Mouse (Mus musculus) hindbrain, embryonic 13.5 days (tissue): ENCODE data around the gene Mrgpre. TPM values are rescaled to one million over a fixed set of nuclear protein-coding genes. Genes with fewer than 3 reads are reported as not detected.
A peak's percentile ranks its signal among the peaks of the same experiment; 100 is the strongest.

ENCODE experiments used
- ATAC-seq: fragments of 200-750 bp; cut with Nextera tagmentation; 2 replicates; pipeline ENCODE4 v1.8.0; 2017; ENCODE audit warnings: moderate TSS enrichment; ENCODE audit not compliant: low FRiP score
- H3K27ac ChIP-seq: fragments of 300-500 bp; sonication (generic); 2 replicates; pipeline ENCODE4 v1.5.1; 2015; ENCODE audit warnings: inconsistent platforms, mild to moderate bottlenecking, moderate library complexity
- H3K27me3 ChIP-seq: fragments of 300-500 bp; sonication (generic); 2 replicates; pipeline ENCODE4 v1.6.1; 2015; ENCODE audit warnings: mild to moderate bottlenecking, inconsistent platforms
- H3K36me3 ChIP-seq: fragments of 300-500 bp; sonication (generic); 2 replicates; pipeline ENCODE4 v1.6.1; 2015; ENCODE audit warnings: mild to moderate bottlenecking, inconsistent platforms
- H3K4me1 ChIP-seq: fragments of 300-500 bp; sonication (generic); replicated peaks from 2 replicates; pipeline ENCODE4 v1.6.1; 2015; ENCODE audit warnings: inconsistent platforms
- H3K4me2 ChIP-seq: fragments of 300-500 bp; sonication (generic); 2 replicates; pipeline ENCODE4 v1.6.1; 2015; ENCODE audit warnings: inconsistent platforms, mild to moderate bottlenecking, moderate library complexity
- H3K4me3 ChIP-seq: fragments of 300-500 bp; sonication (generic); 2 replicates; pipeline ENCODE4 v1.5.1; 2015; ENCODE audit warnings: mild to moderate bottlenecking, inconsistent platforms
- H3K9ac ChIP-seq: fragments of 300-500 bp; sonication (generic); 2 replicates; pipeline ENCODE4 v1.6.1; 2015; ENCODE audit warnings: mild to moderate bottlenecking, inconsistent platforms
- H3K9me3 ChIP-seq: fragments of 300-500 bp; sonication (generic); 2 replicates; pipeline ENCODE4 v1.6.1; 2016; ENCODE audit warnings: inconsistent platforms
- WGBS: fragments of 180-500 bp; shearing (Covaris S2); methylation state at CpG from one replicate; pipeline ENCODE4 v1.1.7; 2015; 5-methylcytosine and 5-hydroxymethylcytosine counted together
- polyA plus RNA-seq: library from polyadenylated mRNA; unstranded; fragments of >200 nt; fragmentation: Nextera tagmentation; extraction: Ambion mirVana; gene quantifications from 2 replicates; pipeline ENCODE4 v1.2.1, GENCODE M21; 2015

Gene Mrgpre
- polyA plus RNA-seq, 1 experiment from 2014 or later = 3.8 TPM

GRCm38 (mm10) chr7:143751380-143751779 is 32.9 kb downstream of the Mrgpre start:
- Histone ChIP-seq H3K4me1 (peaks cover 11% of the 10 kb centered on the region), H3K4me3 (no peak overlapping the region), H3K27me3 (peaks cover 25% of the 10 kb centered on the region), H3K4me2 (no peak overlapping the region), H3K9ac (no peak overlapping the region), H3K36me3 (no peaks in the 10 kb centered on the region), H3K9me3 (no peaks in the 10 kb centered on the region), H3K27ac (no peak overlapping the region)
- WGBS = 86% methylated on average over 1 of the region's 1 CpGs
- ATAC-seq = no peak

- 68% methylated on average over 3 of the region's 3 CpGs for WGBS
- Histone ChIP-seq H3K27me3 (0 out of 2 replicates have a peak, but pooled peaks cover 3% of the 10 kb centered on the region), H3K4me1 (peaks cover 10% of the 10 kb centered on the region), H3K9me3 (no peaks in the 10 kb centered on the region), H3K36me3 (no peaks in the 10 kb centered on the region), H3K4me3 (no peak overlapping the region), H3K4me2 (no peak overlapping the region), H3K9ac (no peak overlapping the region), H3K27ac (no peak overlapping the region; the same call in 1 of the 2 replicates)
- ATAC-seq = no peak
Observed at GRCm38 (mm10) chr7:143749045-143749444, 35.3 kb downstream of the Mrgpre start.

- H3K4me3 ChIP-seq = peak overlapping the region; percentile 10; the same call in 1 of the 2 replicates
- H3K27me3 ChIP-seq = 0 out of 2 replicates have a peak, but pooled peaks cover 3% of the 10 kb centered on the region
- H3K4me1 ChIP-seq = peaks cover 10% of the 10 kb centered on the region
- peak overlapping the region; percentile 68 for H3K27ac ChIP-seq
- WGBS = 3% methylated on average over 16 of the region's 16 CpGs
- no peaks in the 10 kb centered on the region for H3K36me3 ChIP-seq
- H3K4me2 ChIP-seq = peak overlapping the region; percentile 48
- peak; percentile 88 for ATAC-seq
- H3K9me3 ChIP-seq = no peaks in the 10 kb centered on the region
- H3K9ac ChIP-seq = peak overlapping the region; percentile 36; the same call in 1 of the 2 replicates
Observed at GRCm38 (mm10) chr7:143748041-143748868, 36.0 kb downstream of the Mrgpre start.

GRCm38 (mm10) chr7:143740653-143741052 is 43.6 kb downstream of the Mrgpre start:
- peaks cover 20% of the 10 kb centered on the region for H3K27me3 ChIP-seq
- no peaks in the 10 kb centered on the region for H3K9me3 ChIP-seq
- no peaks in the 10 kb centered on the region for H3K36me3 ChIP-seq
- peak overlapping the region; percentile 86 for H3K27ac ChIP-seq
- peak overlapping the region; percentile 86 for H3K4me3 ChIP-seq
- peak overlapping the region; percentile 82 for H3K4me2 ChIP-seq
- H3K4me1 ChIP-seq = peaks cover 47% of the 10 kb centered on the region
- ATAC-seq = peak; percentile 22; the same call in 1 of the 2 replicates
- WGBS = 22% methylated on average over 2 of the region's 2 CpGs
- H3K9ac ChIP-seq = peak overlapping the region; percentile 96

GRCm38 (mm10) chr7:143739511-143740461 is 44.5 kb downstream of the Mrgpre start:
- Histone ChIP-seq H3K36me3 (peaks cover 2% of the 10 kb centered on the region; the same call in 1 of the 2 replicates), H3K27ac (peak overlapping the region; percentile 86), H3K9me3 (no peaks in the 10 kb centered on the region), H3K4me3 (peak overlapping the region; percentile 86), H3K27me3 (peaks cover 20% of the 10 kb centered on the region), H3K4me1 (peaks cover 47% of the 10 kb centered on the region), H3K4me2 (peak overlapping the region; percentile 82), H3K9ac (peak overlapping the region; percentile 96)
- WGBS = 3% methylated on average over 38 of the region's 38 CpGs
- peak; percentile 92 for ATAC-seq

- H3K4me1 ChIP-seq = peaks cover 47% of the 10 kb centered on the region
- peak overlapping the region; percentile 82 for H3K4me2 ChIP-seq
- H3K27me3 ChIP-seq = peaks cover 20% of the 10 kb centered on the region
- ATAC-seq = 0 out of 2 replicates have a peak, but pooled peaks have one; percentile 23
- H3K9me3 ChIP-seq = no peaks in the 10 kb centered on the region
- WGBS = 23% methylated on average over 5 of the region's 5 CpGs
- H3K9ac ChIP-seq = peak overlapping the region; percentile 96
- H3K4me3 ChIP-seq = peak overlapping the region; percentile 86
- H3K36me3 ChIP-seq = peaks cover 14% of the 10 kb centered on the region
- H3K27ac ChIP-seq = peak overlapping the region; percentile 86
Observed at GRCm38 (mm10) chr7:143738601-143739006, 45.7 kb downstream of the Mrgpre start.

GRCm38 (mm10) chr7:143738194-143738593 is 46.1 kb downstream of the Mrgpre start:
- no peak for ATAC-seq
- Histone ChIP-seq H3K4me2 (peak overlapping the region; percentile 82), H3K27me3 (peaks cover 20% of the 10 kb centered on the region), H3K9me3 (no peaks in the 10 kb centered on the region), H3K27ac (peak overlapping the region; percentile 86), H3K36me3 (peaks cover 15% of the 10 kb centered on the region), H3K4me1 (peaks cover 47% of the 10 kb centered on the region), H3K4me3 (peak overlapping the region; percentile 86), H3K9ac (peak overlapping the region; percentile 96)
- WGBS = 67% methylated on average over 6 of the region's 6 CpGs

GRCm38 (mm10) chr7:143733746-143734145 is 50.6 kb downstream of the Mrgpre start:
- H3K4me1 ChIP-seq = peaks cover 42% of the 10 kb centered on the region
- WGBS = 87% methylated on average over 4 of the region's 4 CpGs
- no peaks in the 10 kb centered on the region for H3K27me3 ChIP-seq
- no peak overlapping the region for H3K4me3 ChIP-seq
- no peak for ATAC-seq
- no peak overlapping the region for H3K9ac ChIP-seq
- no peaks in the 10 kb centered on the region for H3K9me3 ChIP-seq
- no peak overlapping the region for H3K4me2 ChIP-seq
- no peak overlapping the region for H3K27ac ChIP-seq
- H3K36me3 ChIP-seq = peaks cover 15% of the 10 kb centered on the region

- Histone ChIP-seq H3K9me3 (no peaks in the 10 kb centered on the region), H3K4me3 (no peak overlapping the region), H3K27me3 (no peaks in the 10 kb centered on the region), H3K4me2 (no peak overlapping the region), H3K9ac (no peak overlapping the region), H3K4me1 (peaks cover 22% of the 10 kb centered on the region), H3K27ac (no peak overlapping the region), H3K36me3 (peaks cover 19% of the 10 kb centered on the region)
- 83% methylated on average over 10 of the region's 10 CpGs for WGBS
- ATAC-seq = no peak
Observed at GRCm38 (mm10) chr7:143729886-143730285, 54.4 kb downstream of the Mrgpre start.
